Mouse (Mus musculus) liver, postnatal 0 days (tissue): ENCODE measurements at regions not wholly inside any gene's neighbourhood (a gene's known extent, or its start where the extent isn't known, plus 50 kb on each side); places are given as distances from the start of the nearest gene placed in this dataset.

Experiments used
- CTCF ChIP-seq: sonication (generic); IDR thresholded peaks from 2 replicates; pipeline ENCODE4 v1.5.1; 2016; ENCODE audit warnings: antibody characterized with exemption, low read depth
- EP300 ChIP-seq: IDR thresholded peaks from 2 replicates; pipeline ENCODE4 v1.6.1; 2016; ENCODE audit warnings: antibody characterized with exemption, low read depth, mild to moderate bottlenecking

- TF ChIP-seq CTCF (no peak), EP300 (no peak)
These were observed 274.6 kb downstream of the Rnf152 start for GRCm38 (mm10) chr1:105081942-105082341.
